22 mouse cellular contexts compared by ENCODE assay signal in genomic region chr3:51366926-51367325, GRCm38 (mm10). TPM values are rescaled to one million over a fixed set of nuclear protein-coding genes. Genes with fewer than 3 reads are reported as not detected.
DNase-seq lines count a peak whose midpoint lies in the region; ATAC-seq lines count a peak whose summit lies in the region.
"Had no signal": no experiment of that assay in that cellular context is flagged by ENCODE, and none has a peak within 500 bp of the region (broad histone marks: within the 10 kb centered on the region; RNA-seq: fewer than 3 reads in every experiment).

No protein-coding gene starts in this region.

- ATAC-seq in liver, embryonic 11.5 days (replicated peaks; ENCODE audit: low FRiP score): peak; percentile 77
- peak; percentile 59 for ATAC-seq in liver, embryonic 15.5 days (ENCODE audit: insufficient read depth)
- peak; percentile 53 for ATAC-seq in megakaryocyte-erythroid progenitor cell, adult 5-6 weeks (replicated peaks; ENCODE audit: low FRiP score, low TSS enrichment, poor library complexity, severe bottlenecking)
- ATAC-seq: CD4-positive, CD25-positive, alpha-beta regulatory T cell, adult 4 months; forebrain, embryonic 14.5 days had no signal

- no peaks in the 10 kb centered on the region for H3K36me3 ChIP-seq in liver, embryonic 11.5 days (ENCODE audit: control insufficient read depth, insufficient read depth, low read length)
- no peaks in the 10 kb centered on the region for H3K36me3 ChIP-seq in liver, embryonic 15.5 days (replicated peaks)
- H3K36me3 ChIP-seq: embryonic facial prominence, embryonic 15.5 days; forebrain, embryonic 10.5 days; G1E; heart, embryonic 15.5 days; hindbrain, embryonic 10.5 days had no signal

- no peaks in the 10 kb centered on the region for H3K9me3 ChIP-seq in liver, embryonic 11.5 days (ENCODE audit: control insufficient read depth, low read length)
- no peaks in the 10 kb centered on the region for H3K9me3 ChIP-seq in liver, embryonic 15.5 days (replicated peaks)
- H3K9me3 ChIP-seq: embryonic facial prominence, embryonic 15.5 days; forebrain, embryonic 10.5 days; heart, embryonic 15.5 days; hindbrain, embryonic 10.5 days had no signal

- no peak for DNase-seq in liver, embryonic 11.5 days (ENCODE audit: low spot score)
- DNase-seq in embryo, embryonic 9.5 days (ENCODE audit: extremely low spot score): no peak
- no peak for DNase-seq in frontal cortex, postnatal 25 days (ENCODE audit: low spot score in 2 of 2)
- no peak for DNase-seq in kidney, adult 18-20 months
- DNase-seq in lung, postnatal 14 days: no peak
- DNase-seq: adrenal gland, postnatal 14 days; cerebellum, adult 2 months; cerebellum, postnatal 10 days; heart, adult 2 months; heart, postnatal 14 days had no signal

- H3K27me3 ChIP-seq in liver, embryonic 11.5 days (replicated peaks; ENCODE audit: control insufficient read depth, insufficient read depth, low read length): peaks cover 3% of the 10 kb centered on the region; the same call in 1 of the 2 replicates
- H3K27me3 ChIP-seq in liver, embryonic 15.5 days: 0 out of 2 replicates have a peak, but pooled peaks cover 3% of the 10 kb centered on the region
- H3K27me3 ChIP-seq: embryonic facial prominence, embryonic 15.5 days; heart, embryonic 15.5 days had no signal

- H3K4me2 ChIP-seq in liver, embryonic 11.5 days: peak overlapping the region; percentile 8; the same call in 1 of the 2 replicates
- H3K4me2 ChIP-seq in liver, embryonic 15.5 days: peak overlapping the region; percentile 37
- H3K4me2 ChIP-seq: embryonic facial prominence, embryonic 15.5 days; heart, embryonic 11.5 days; heart, embryonic 15.5 days; hindbrain, embryonic 14.5 days had no signal

- no peak overlapping the region for H3K4me3 ChIP-seq in liver, embryonic 11.5 days (ENCODE audit: low read depth, low read length)
- no peak overlapping the region for H3K4me3 ChIP-seq in liver, embryonic 15.5 days (replicated peaks)
- H3K4me3 ChIP-seq: embryonic facial prominence, embryonic 15.5 days; erythroblast, embryonic 14.5 days; forebrain, embryonic 10.5 days; heart, adult 2 months; heart, embryonic 15.5 days; hindbrain, embryonic 10.5 days had no signal

- H3K27ac ChIP-seq in liver, embryonic 11.5 days (ENCODE audit: low read depth, low read length): peak overlapping the region; percentile 34; the same call in 1 of the 2 replicates
- H3K27ac ChIP-seq in liver, embryonic 15.5 days (replicated peaks): peak overlapping the region; percentile 74
- H3K27ac ChIP-seq: embryonic facial prominence, embryonic 15.5 days; forebrain, embryonic 10.5 days; heart, adult 2 months; heart, embryonic 15.5 days; hindbrain, embryonic 10.5 days; hindbrain, embryonic 14.5 days had no signal

- WGBS in liver, embryonic 11.5 days: 54% methylated on average over 4 of the region's 4 CpGs
- 26% methylated on average over 4 of the region's 4 CpGs for WGBS in liver, embryonic 15.5 days (ENCODE audit: insufficient replicate concordance)

- H3K4me1 ChIP-seq in liver, embryonic 11.5 days (replicated peaks; ENCODE audit: control insufficient read depth, insufficient read depth, low read length): peaks cover 21% of the 10 kb centered on the region
- peaks cover 45% of the 10 kb centered on the region for H3K4me1 ChIP-seq in liver, embryonic 15.5 days (replicated peaks)

- H3K9ac ChIP-seq in liver, embryonic 11.5 days (ENCODE audit: low read depth, low read length): no peak overlapping the region
- no peak overlapping the region for H3K9ac ChIP-seq in liver, embryonic 15.5 days
- H3K9ac ChIP-seq: embryonic facial prominence, embryonic 15.5 days; heart, embryonic 15.5 days; hindbrain, embryonic 14.5 days had no signal

RNA-seq across cellular contexts. Expression of gene Elf2, which starts 26.5 kb away (rescaled TPM):
- 36.5 and 37.9 TPM in 2 replicates for polyA plus RNA-seq in liver, embryonic 11.5 days (2014; fragmentation: Nextera tagmentation; extraction: Ambion mirVana)
- 22.3 and 22.6 TPM in 2 replicates for polyA plus RNA-seq in liver, embryonic 15.5 days (2015; fragmentation: Nextera tagmentation; extraction: Ambion mirVana)
- total RNA-seq in megakaryocyte-erythroid progenitor cell, adult 5-6 weeks (2014; fragmentation: Nextera tagmentation): 68.1 and 69.2 TPM in 2 replicates
- 117 and 122 TPM in 2 replicates for total RNA-seq in megakaryocyte-erythroid progenitor cell, adult 5-6 weeks (2017)

RNA-seq across cellular contexts. Expression of gene Mgarp, which starts 29.6 kb away (rescaled TPM):
- polyA plus RNA-seq in liver, embryonic 11.5 days (2014; fragmentation: Nextera tagmentation; extraction: Ambion mirVana): 4.6 and 5.2 TPM in 2 replicates
- polyA plus RNA-seq in liver, embryonic 15.5 days (2015; fragmentation: Nextera tagmentation; extraction: Ambion mirVana): 1.3 and 1.9 TPM in 2 replicates
- total RNA-seq in megakaryocyte-erythroid progenitor cell, adult 5-6 weeks (2014; fragmentation: Nextera tagmentation): not detected in 2 replicates
- not detected in 2 replicates for total RNA-seq in megakaryocyte-erythroid progenitor cell, adult 5-6 weeks (2017)

RNA-seq across cellular contexts. Expression of gene Ndufc1, which starts 41.9 kb away (rescaled TPM):
- polyA plus RNA-seq in liver, embryonic 11.5 days (2014; fragmentation: Nextera tagmentation; extraction: Ambion mirVana): 692 and 701 TPM in 2 replicates
- polyA plus RNA-seq in liver, embryonic 15.5 days (2015; fragmentation: Nextera tagmentation; extraction: Ambion mirVana): 308 and 386 TPM in 2 replicates
- total RNA-seq in megakaryocyte-erythroid progenitor cell, adult 5-6 weeks (2014; fragmentation: Nextera tagmentation): 273 and 323 TPM in 2 replicates
- 64.5 and 116 TPM in 2 replicates for total RNA-seq in megakaryocyte-erythroid progenitor cell, adult 5-6 weeks (2017)

RNA-seq across cellular contexts. Expression of gene Naa15, which starts 48.0 kb away (rescaled TPM):
- 48.4 and 50.6 TPM in 2 replicates for polyA plus RNA-seq in liver, embryonic 11.5 days (2014; fragmentation: Nextera tagmentation; extraction: Ambion mirVana)
- polyA plus RNA-seq in liver, embryonic 15.5 days (2015; fragmentation: Nextera tagmentation; extraction: Ambion mirVana): 20.4 and 22.3 TPM in 2 replicates
- 116 and 129 TPM in 2 replicates for total RNA-seq in megakaryocyte-erythroid progenitor cell, adult 5-6 weeks (2014; fragmentation: Nextera tagmentation)
- total RNA-seq in megakaryocyte-erythroid progenitor cell, adult 5-6 weeks (2017): 123 and 152 TPM in 2 replicates
